Mouse (Mus musculus): ENCODE results near the gene Sqstm1.

Sqstm1 gene

DNA sequence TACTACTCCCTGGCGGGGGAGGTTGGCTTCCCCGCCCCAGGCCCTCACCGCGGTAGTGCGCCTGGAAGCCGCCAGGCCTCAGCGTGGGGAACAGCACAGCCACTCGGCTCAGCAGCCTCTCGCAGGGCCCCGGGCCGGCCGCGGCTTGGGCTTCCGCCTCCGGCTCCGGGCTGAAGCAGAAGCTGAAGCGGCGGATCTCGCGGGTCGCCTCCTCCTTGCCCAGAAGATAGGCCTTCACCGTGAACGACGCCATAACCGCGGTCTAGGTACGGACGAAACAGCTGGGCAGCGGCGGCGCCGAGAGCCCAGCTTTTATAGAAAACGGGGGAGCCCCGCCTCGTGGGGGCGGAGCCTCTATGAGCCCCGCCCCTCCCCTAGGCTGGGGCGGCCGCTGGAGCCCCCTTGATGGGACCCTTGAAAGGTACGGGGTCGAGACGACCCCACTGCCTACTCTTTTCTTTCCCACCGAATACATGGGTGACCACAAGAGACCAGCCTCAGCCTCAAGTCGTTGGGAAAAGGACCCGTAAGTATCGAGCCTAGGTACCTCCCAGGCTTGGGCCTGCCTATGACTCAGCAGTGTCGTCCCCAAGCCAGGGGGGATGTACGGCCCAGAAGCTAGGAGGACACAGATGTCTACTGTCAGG, at the start of gene Sqstm1, which contains the start of gene Mgat4b:
TSS of gene Sqstm1 (minus strand) at position 323 of the 647 bp plus-strand sequence.
TSS of gene Mgat4b (plus strand) at position 386 of the 647 bp plus-strand sequence.
- DNase-seq = peak; percentile 83 to 86

- no peak for DNase-seq
Measured at GRCm38 (mm10) chr11:50258310-50258709, 47.7 kb upstream of the Sqstm1 start.

DNA sequence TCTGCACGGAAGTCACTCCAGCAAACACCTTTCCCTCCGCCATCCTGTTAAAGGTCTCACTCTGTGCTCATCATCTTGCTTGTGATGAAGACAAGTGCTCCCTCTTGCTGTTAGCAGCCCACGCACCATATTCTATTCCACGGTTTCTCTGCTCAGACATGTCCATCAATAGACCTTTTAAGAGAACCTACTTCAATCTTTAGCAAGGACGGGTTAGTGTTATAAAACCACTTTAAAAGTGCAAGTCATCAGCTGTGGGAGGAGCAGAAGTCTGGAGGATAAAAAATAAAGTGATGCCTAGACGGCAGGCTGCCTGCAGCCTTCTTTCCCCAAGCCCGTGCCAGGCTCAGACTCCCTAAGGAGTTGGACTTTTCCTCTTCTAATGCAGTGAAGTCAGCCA, 46.0 kb upstream of the Sqstm1 start:
- DNase-seq = no peak

DNA sequence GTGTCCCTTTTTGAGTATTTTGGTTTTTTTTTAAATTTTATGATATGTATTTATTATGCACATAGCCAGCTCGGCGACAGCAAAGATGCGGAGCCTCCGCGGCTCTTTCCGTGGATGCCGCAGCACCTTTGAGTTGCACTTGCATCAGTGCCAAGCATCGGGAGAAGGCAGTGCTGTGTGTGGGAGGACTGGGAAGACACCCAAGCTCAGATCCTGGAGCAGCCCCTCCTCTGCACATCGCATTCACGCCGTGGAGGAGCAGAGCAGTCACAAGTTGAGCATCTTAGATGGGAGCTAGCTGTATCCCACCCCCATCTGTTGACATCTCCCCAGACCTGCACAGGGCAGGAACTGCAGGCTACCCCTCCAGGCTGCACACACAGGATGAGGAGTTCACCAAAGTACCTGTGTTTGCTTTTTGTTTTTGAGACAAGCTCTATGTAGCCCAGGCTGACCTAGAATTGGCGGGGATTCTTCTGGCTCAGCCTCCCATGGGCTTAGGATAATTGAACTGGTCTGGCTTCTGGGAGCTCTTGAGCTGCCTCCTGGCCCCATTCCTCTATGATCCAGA, 43.5 kb upstream of the Sqstm1 start:
- DNase-seq = peak; percentile 70 to 72

GRCm38 (mm10) chr11:50253393-50253792, 42.8 kb upstream of the Sqstm1 start:
- no peak for DNase-seq

DNA sequence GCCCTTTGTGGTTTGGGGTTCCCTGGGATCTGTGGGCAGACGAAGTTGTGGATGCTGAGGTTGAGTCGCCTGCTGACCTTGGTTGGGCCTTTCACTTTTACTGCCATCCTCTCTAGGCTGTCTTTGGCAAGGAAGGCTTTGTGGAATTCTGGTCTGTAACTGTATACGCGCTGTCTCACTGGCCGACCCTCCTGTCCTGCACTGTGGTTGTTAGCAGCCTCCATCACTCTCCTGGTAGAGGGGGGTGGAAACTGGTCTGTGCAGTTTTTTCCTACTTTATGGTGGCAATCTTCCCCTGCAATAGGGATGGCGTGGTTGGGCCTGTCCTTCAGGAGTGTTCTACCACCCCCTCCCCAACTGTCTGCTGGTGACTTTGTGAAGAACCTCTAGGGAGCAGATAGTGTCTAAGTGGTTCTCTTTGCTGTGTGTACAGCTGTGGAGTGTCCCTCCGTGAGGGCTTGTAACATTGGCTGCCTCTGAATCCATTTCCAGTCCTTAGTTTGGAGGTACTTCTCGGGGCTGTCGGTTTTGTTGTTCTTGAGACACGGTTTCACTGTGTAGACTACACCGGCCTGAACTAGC, 42.1 kb upstream of the Sqstm1 start:
- DNase-seq = no peak

DNA sequence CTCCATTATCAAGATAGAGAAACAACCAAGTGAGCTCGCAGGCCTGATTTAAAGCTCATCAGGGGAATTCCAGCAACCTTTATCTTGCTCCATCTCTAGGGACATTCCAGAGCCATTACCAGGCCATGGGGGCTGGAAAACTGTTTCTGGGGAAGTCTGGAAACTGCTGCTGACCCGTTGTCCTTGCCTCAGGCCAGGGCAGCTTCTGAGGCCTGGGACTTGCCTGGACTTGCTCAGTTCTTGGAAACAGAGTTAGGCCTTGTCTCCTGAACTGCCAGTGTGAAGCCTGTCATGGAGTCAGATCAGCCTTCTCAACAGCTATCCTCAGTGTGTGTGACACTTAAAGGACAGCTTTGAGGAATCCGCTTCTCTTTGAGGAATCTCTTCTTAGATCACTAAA, 41.5 kb upstream of the Sqstm1 start:
- DNase-seq = no peak

- DNase-seq = no peak
Measured at GRCm38 (mm10) chr11:50248473-50249171, 38.0 kb upstream of the Sqstm1 start.

GRCm38 (mm10) chr11:50245269-50245668, 34.6 kb upstream of the Sqstm1 start:
- no peak for DNase-seq

GRCm38 (mm10) chr11:50243926-50244325, 33.3 kb upstream of the Sqstm1 start:
- no peak for DNase-seq

GRCm38 (mm10) chr11:50240235-50240911, 29.7 kb upstream of the Sqstm1 start:
- DNase-seq = no peak

DNA sequence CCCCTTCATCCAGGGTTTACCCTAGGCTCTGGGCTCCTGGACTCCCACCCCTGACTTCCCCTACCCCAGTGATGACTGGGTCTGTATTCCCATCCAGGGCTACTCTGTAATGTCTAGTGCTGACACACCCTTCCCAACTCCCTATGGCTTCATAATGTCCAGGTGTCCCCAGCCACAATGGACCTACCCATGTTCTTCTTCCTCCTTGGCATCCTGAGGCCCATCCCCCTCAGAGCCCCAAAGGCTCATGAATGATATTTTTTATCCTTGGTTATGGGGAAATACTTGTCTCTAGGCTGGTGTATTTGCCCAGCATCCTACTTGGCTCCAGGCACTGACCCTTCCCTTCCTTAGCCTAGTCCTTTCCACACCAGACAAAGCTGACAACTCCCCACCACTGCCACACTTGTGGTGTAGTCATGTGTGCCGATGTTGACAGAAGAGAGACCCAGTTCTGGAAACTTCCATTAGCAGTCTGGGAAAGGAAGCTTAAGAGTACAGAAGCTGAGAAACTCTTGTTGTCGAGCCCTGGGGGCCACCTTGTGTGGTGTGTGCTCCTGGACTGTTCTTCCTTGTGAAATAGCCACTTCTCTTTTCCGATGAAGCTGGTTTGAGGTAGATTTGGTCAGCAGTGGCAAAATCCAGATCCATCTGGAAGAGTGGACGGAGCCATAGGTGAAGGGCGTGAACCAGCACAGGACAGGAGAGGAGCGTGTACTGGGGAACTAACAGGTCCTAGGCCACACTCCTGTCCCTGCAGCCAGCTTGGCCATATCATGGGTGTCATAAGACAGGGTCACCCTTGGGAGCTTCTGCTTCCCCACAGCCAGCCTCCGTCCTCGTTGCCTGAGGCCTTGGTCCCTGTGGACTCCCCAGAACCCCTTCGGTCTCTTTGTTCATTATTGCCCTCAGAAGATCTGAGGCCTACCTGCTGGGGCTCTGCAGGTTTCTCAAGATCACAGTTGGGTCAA, 28.5 kb upstream of the Sqstm1 start:
- no peak for DNase-seq

GRCm38 (mm10) chr11:50238324-50238723, 27.7 kb upstream of the Sqstm1 start, which contains the start of gene Ltc4s:
Gene Ltc4s, minus strand, starts transcription at chr11:50238616.
- DNase-seq = no peak

DNA sequence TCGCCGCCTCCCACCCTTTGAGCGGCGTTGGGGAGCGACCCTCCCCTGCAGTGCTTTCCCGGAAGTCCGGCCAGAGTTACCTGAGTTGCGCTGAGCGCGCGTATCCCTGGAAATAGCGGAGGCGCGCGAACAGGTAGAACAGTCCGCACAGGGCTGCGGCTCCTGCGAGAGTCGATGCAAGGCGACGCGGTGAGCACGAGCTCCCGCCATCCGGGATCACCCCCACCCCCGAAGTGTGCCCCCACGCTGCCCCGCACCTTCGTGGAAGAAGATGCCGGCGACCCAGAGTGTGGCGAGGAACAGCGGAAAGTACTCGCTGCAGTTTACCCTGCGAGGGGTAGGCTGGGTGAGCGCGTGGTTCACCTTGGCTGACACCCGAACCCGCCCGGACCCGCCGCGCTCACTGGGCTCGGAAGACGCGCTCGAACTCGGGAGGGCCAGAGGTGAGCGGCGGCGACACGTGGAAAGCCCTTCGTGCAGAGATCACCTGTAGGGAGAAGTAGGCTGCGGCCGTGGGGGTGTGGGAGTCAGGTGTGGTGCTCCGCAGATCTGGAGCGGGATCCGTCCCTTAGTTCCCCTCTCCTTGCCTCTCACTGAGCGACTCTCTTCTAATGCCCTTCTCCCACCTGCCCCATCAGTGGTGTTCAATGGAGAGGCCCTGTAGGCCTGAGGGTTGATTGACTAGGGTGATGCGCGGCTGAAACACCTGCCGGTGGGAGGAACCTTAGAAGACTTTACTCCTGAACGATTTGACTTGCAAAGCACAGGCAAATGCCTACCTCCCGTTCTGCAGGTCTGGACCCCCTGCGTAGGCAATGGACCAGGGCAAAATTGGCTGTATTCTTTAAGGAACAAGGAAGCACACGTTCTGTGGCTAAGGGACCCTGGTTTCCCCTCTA, 26.6 kb upstream of the Sqstm1 start:
- DNase-seq = no peak

- peak; percentile 73 to 85 for DNase-seq
Measured at GRCm38 (mm10) chr11:50236540-50236936, 25.9 kb upstream of the Sqstm1 start.

- DNase-seq = no peak
Measured at GRCm38 (mm10) chr11:50234606-50235005, 24.0 kb upstream of the Sqstm1 start.

- no peak for DNase-seq
Measured at GRCm38 (mm10) chr11:50233993-50234392, 23.4 kb upstream of the Sqstm1 start.

DNA sequence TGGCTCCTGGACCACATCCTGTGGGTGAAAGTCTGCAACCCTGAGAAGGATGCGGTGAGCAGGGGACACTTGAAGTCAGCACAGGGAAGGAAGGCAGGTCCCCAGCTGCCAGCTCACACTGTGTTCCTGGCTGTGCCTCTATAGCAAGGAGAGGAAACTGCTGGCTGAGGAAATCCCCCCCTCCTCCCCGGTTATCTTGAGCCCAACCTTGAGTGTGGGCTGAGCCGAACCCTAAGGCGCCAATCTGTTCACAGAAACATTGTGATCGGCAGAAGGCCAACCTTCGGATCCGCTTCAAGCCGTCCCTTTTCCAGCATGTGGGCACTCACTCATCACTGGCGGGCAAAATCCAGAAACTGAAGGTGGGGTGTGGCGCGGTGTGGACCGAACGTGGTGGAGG, 22.4 kb upstream of the Sqstm1 start:
- no peak for DNase-seq

DNA sequence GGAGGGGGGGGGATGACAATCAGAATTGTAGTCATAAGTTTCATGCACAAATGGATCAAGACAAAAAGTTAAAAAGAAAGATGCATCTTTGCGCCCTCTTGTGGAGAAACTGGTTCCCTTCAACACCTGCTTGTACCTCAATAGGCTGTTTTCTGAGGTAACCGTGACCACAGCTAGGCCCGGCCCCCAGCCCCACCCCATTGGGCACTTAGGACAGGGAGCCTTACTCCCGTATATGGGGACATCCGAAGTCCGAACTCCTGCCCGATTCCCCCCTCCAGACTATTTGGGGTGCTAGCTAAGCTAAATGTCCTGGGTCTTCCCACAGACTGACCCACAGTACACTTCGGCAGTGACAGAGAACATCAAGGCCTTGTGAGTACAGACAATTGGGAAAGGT, 20.8 kb upstream of the Sqstm1 start:
- peak; percentile 59 to 79 for DNase-seq

DNA sequence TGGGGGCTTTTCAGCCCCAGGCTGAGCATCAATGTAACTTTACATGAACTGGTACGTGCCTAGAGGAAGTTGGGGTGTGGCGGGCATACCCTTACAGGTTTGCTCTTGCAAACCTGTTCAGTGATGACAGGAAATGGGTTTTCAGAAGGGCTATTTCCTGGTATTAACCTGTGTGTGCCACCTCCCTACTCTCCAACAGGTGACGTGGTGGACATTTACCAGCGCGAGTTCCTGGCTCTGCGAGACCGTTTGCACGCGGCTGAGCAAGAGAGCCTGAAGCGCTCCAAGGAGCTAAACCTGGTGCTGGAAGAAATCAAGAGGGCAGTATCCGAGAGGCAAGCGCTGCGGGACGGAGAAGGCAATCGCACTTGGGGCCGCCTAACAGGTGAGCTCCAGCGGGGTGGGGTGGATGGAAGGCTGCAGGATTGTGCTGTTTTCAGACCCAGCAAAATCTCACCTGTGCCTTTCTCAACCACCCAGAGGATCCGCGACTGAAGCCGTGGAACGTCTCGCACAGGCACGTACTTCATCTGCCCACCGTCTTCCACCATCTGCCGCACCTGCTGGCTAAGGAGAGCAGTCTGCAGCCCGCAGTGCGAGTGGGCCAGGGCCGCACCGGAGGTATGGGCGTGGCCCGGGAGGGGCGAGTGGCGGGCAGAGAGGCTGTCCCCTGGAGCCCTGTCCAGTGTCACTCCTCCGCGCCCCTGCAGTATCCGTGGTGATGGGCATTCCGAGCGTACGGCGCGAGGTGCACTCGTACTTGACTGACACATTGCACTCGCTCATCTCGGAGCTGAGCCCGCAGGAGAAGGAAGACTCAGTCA, 20.1 kb upstream of the Sqstm1 start:
- peak; percentile 44 to 52 for DNase-seq
